Mouse (Mus musculus): ENCODE data around the gene Ifrd2. TPM values are rescaled to one million over a fixed set of nuclear protein-coding genes. Genes with fewer than 3 reads are reported as not detected.

Ifrd2 gene
- polyA plus RNA-seq, 1 experiment from 2014 or later, result 28.9 TPM

GRCm38 (mm10) chr9:107590773-107591060, 3.3 kb downstream of the Ifrd2 start:
- ATAC-seq (replicated peaks; ENCODE audit: low FRiP score, low read depth) (no peak), DNase-seq (ENCODE audit: low spot score) (no peak)
- Histone ChIP-seq H3K9ac (ENCODE audit: low read depth, low read length) (no peak overlapping the region), H3K27ac (no peak overlapping the region), H3K4me1 (replicated peaks; ENCODE audit: insufficient read depth, low read length) (peaks cover 12% of the 10 kb centered on the region), H3K4me3 (replicated peaks; ENCODE audit: low read depth, low read length) (no peak overlapping the region), H3K9me3 (replicated peaks; ENCODE audit: low read length) (no peaks in the 10 kb centered on the region), H3K4me2 (ENCODE audit: low read length) (no peak overlapping the region), H3K27me3 (ENCODE audit: insufficient read depth, low read length) (no peaks in the 10 kb centered on the region), H3K36me3 (ENCODE audit: insufficient read depth, low read length) (peaks cover 34% of the 10 kb centered on the region)
- 84% methylated on average over 6 of the region's 6 CpGs for WGBS
- TF ChIP-seq CTCF (IDR thresholded peaks at IDR 0.05; ENCODE audit: low read depth), result no peak

GRCm38 (mm10) chr9:107593101-107593976, 5.9 kb downstream of the Ifrd2 start:
- Histone ChIP-seq H3K9me3 (replicated peaks; ENCODE audit: low read length) (no peaks in the 10 kb centered on the region), H3K36me3 (ENCODE audit: insufficient read depth, low read length) (peaks cover 34% of the 10 kb centered on the region), H3K27me3 (ENCODE audit: insufficient read depth, low read length) (no peaks in the 10 kb centered on the region), H3K4me2 (ENCODE audit: low read length) (no peak overlapping the region), H3K4me1 (replicated peaks; ENCODE audit: insufficient read depth, low read length) (peaks cover 7% of the 10 kb centered on the region), H3K27ac (no peak overlapping the region), H3K9ac (ENCODE audit: low read depth, low read length) (no peak overlapping the region), H3K4me3 (replicated peaks; ENCODE audit: low read depth, low read length) (no peak overlapping the region)
- 82% methylated on average over 11 of the region's 11 CpGs for WGBS
- DNase-seq (ENCODE audit: low spot score) (no peak), ATAC-seq (replicated peaks; ENCODE audit: low FRiP score, low read depth) (no peak)
- TF ChIP-seq CTCF (IDR thresholded peaks at IDR 0.05; ENCODE audit: low read depth), result no peak

DNA sequence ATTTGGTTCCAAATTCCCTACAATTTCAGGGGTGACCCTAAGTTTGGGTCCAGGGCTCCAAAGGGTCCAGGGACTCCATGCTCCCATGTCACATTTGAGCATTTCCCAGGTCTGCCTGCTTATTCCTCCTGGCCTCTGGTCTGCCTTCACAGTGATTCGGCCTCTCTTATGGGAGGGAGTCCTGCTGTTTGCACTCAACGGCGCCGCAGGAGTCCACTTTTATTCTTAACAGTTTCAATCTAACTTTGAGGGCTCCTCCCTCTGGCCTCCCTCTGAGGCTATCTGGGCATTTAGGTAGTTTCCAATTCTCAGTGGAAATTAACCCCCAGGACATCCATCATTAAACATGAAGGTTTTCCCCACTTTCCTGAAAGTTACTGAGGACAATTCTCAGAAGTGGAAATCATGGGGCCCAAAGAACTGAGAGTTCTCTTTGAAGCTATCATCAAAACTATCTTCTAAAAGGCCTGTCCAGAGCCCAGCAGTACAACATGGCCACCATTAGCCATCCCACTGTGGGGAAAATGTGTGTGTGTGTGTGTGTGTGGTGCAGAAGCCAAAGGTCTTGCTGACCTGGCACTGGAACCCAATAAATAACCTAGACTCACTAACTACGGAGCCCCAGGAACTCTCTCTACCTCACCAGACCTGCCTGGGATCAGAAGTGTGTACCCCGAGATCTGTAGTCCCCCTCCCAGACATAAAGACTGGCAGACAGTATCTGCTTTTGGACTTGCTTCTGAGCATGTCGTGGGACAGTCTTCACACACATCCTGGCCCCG, 7.0 kb downstream of the Ifrd2 start:
- Histone ChIP-seq H3K27me3 (ENCODE audit: insufficient read depth, low read length) (no peaks in the 10 kb centered on the region), H3K4me1 (replicated peaks; ENCODE audit: insufficient read depth, low read length) (no peaks in the 10 kb centered on the region), H3K9me3 (replicated peaks; ENCODE audit: low read length) (no peaks in the 10 kb centered on the region), H3K4me3 (replicated peaks; ENCODE audit: low read depth, low read length) (no peak overlapping the region), H3K27ac (no peak overlapping the region), H3K36me3 (ENCODE audit: insufficient read depth, low read length) (peaks cover 34% of the 10 kb centered on the region), H3K4me2 (ENCODE audit: low read length) (no peak overlapping the region), H3K9ac (ENCODE audit: low read depth, low read length) (no peak overlapping the region)
- ATAC-seq (replicated peaks; ENCODE audit: low FRiP score, low read depth) (no peak), DNase-seq (ENCODE audit: low spot score) (no peak)
- no peak for TF ChIP-seq CTCF (IDR thresholded peaks at IDR 0.05; ENCODE audit: low read depth)
- WGBS, result 72% methylated on average over 8 of the region's 8 CpGs

- Histone ChIP-seq H3K9me3 (replicated peaks; ENCODE audit: low read length) (no peaks in the 10 kb centered on the region), H3K36me3 (ENCODE audit: insufficient read depth, low read length) (peaks cover 24% of the 10 kb centered on the region), H3K4me2 (ENCODE audit: low read length) (no peak overlapping the region), H3K4me1 (replicated peaks; ENCODE audit: insufficient read depth, low read length) (no peaks in the 10 kb centered on the region), H3K4me3 (replicated peaks; ENCODE audit: low read depth, low read length) (no peak overlapping the region), H3K27me3 (ENCODE audit: insufficient read depth, low read length) (no peaks in the 10 kb centered on the region), H3K9ac (ENCODE audit: low read depth, low read length) (no peak overlapping the region), H3K27ac (no peak overlapping the region)
- ATAC-seq (replicated peaks; ENCODE audit: low FRiP score, low read depth) (no peak), DNase-seq (ENCODE audit: low spot score) (no peak)
- 86% methylated on average over 11 of the region's 11 CpGs for WGBS
- TF ChIP-seq CTCF (IDR thresholded peaks at IDR 0.05; ENCODE audit: low read depth), result no peak
These were observed 9.5 kb downstream of the Ifrd2 start for GRCm38 (mm10) chr9:107596619-107597569.

GRCm38 (mm10) chr9:107598385-107598784, 10.9 kb downstream of the Ifrd2 start:
- ATAC-seq (replicated peaks; ENCODE audit: low FRiP score, low read depth) (no peak), DNase-seq (ENCODE audit: low spot score) (no peak)
- no peaks in the 10 kb centered on the region for H3K9me3 ChIP-seq (replicated peaks; ENCODE audit: low read length)
- no peak overlapping the region for H3K27ac ChIP-seq
- H3K9ac ChIP-seq (ENCODE audit: low read depth, low read length), result no peak overlapping the region
- H3K27me3 ChIP-seq (ENCODE audit: insufficient read depth, low read length), result no peaks in the 10 kb centered on the region
- no peak overlapping the region for H3K4me3 ChIP-seq (replicated peaks; ENCODE audit: low read depth, low read length)
- H3K36me3 ChIP-seq (ENCODE audit: insufficient read depth, low read length), result peaks cover 15% of the 10 kb centered on the region; the same call in 1 of the 2 replicates
- 0 out of 2 replicates have a peak, but pooled peaks cover 4% of the 10 kb centered on the region for H3K4me1 ChIP-seq (replicated peaks; ENCODE audit: insufficient read depth, low read length)
- 62% methylated on average over 5 of the region's 5 CpGs for WGBS
- TF ChIP-seq CTCF (IDR thresholded peaks at IDR 0.05; ENCODE audit: low read depth), result no peak
- no peak overlapping the region for H3K4me2 ChIP-seq (ENCODE audit: low read length)

DNA sequence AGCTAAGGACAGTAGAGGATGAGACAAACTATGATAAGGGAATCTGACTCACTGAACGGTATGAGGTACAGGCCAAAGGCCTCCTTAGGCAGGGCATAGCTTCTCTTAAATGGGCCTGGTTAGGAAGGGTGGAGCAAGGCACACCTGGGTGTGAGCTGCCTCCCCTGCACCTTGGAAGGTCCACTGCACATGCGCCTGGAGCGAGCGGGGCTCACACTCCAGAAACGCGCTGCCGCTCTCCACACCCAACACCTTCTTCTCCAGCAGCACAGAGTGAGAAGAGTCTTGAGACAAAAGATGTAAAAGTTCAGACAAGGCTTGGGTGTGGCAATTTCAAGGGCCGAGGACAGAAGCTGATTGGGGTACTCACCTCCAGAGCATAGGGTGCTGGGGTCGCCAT, 12.0 kb downstream of the Ifrd2 start:
- no peak overlapping the region for H3K27ac ChIP-seq
- no peak for TF ChIP-seq CTCF (IDR thresholded peaks at IDR 0.05; ENCODE audit: low read depth)
- 81% methylated on average over 9 of the region's 9 CpGs for WGBS
- peaks cover 15% of the 10 kb centered on the region; the same call in 1 of the 2 replicates for H3K4me1 ChIP-seq (replicated peaks; ENCODE audit: insufficient read depth, low read length)
- H3K9ac ChIP-seq (ENCODE audit: low read depth, low read length), result no peak overlapping the region
- DNase-seq (ENCODE audit: low spot score) (no peak), ATAC-seq (replicated peaks; ENCODE audit: low FRiP score, low read depth) (no peak)
- H3K36me3 ChIP-seq (ENCODE audit: insufficient read depth, low read length), result 0 out of 2 replicates have a peak, but pooled peaks cover 6% of the 10 kb centered on the region
- no peak overlapping the region for H3K4me2 ChIP-seq (ENCODE audit: low read length)
- no peak overlapping the region for H3K4me3 ChIP-seq (replicated peaks; ENCODE audit: low read depth, low read length)
- no peaks in the 10 kb centered on the region for H3K9me3 ChIP-seq (replicated peaks; ENCODE audit: low read length)
- H3K27me3 ChIP-seq (ENCODE audit: insufficient read depth, low read length), result no peaks in the 10 kb centered on the region
